In the genomic region with DNA sequence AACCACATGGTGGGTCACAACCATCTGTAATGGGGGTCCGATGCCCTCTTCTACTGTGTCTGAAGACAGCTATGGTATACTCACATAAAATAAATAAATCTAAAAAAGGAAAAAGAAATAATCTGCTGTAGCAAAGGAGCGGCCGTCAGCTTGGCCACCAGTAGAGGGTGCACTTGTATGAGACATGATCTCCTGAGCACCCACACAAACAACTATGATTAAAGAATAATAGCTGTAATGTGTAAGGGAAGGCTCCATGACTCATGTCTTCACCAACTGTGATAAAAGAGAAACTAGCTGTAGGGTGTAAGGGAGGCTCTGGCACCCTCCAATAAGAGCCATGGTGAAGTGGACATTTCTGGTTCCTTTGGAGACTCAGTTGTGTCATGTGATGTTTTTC, we compare ENCODE assay signal across 13 mouse cellular contexts. TPM values are rescaled to one million over a fixed set of nuclear protein-coding genes. Genes with fewer than 3 reads are reported as not detected.
DNase-seq lines count a peak whose midpoint lies in the region; ATAC-seq and TF ChIP-seq lines count a peak whose summit lies in the region.
"Had no signal": no experiment of that assay in that cellular context is flagged by ENCODE, and none has a peak within 500 bp of the region (broad histone marks: within the 10 kb centered on the region; RNA-seq: fewer than 3 reads in every experiment).

No protein-coding gene starts in this region.

- no peak overlapping the region for H3K9ac ChIP-seq in hindbrain, embryonic 11.5 days (ENCODE audit: low read depth, low read length)
- H3K9ac ChIP-seq in hindbrain, embryonic 16.5 days (ENCODE audit: low read depth, low read length), result no peak overlapping the region
- H3K9ac ChIP-seq in midbrain, postnatal 0 days (replicated peaks; ENCODE audit: low read length, poor library complexity, severe bottlenecking), result no peak overlapping the region
- H3K9ac ChIP-seq in midbrain, embryonic 16.5 days (ENCODE audit: low read depth, low read length), result no peak overlapping the region
- H3K9ac ChIP-seq: midbrain, embryonic 12.5 days had no signal

- H3K4me2 ChIP-seq in hindbrain, embryonic 11.5 days (replicated peaks; ENCODE audit: low read depth, low read length), result no peak overlapping the region
- H3K4me2 ChIP-seq in hindbrain, embryonic 16.5 days (ENCODE audit: low read length), result no peak overlapping the region
- no peak overlapping the region for H3K4me2 ChIP-seq in midbrain, postnatal 0 days (ENCODE audit: low read depth, low read length, poor library complexity, severe bottlenecking)
- H3K4me2 ChIP-seq in midbrain, embryonic 16.5 days (ENCODE audit: low read length), result no peak overlapping the region
- H3K4me2 ChIP-seq: heart, embryonic 11.5 days; midbrain, embryonic 12.5 days had no signal

- H3K4me3 ChIP-seq in hindbrain, embryonic 11.5 days (ENCODE audit: low read depth, low read length), result no peak overlapping the region
- no peak overlapping the region for H3K4me3 ChIP-seq in hindbrain, embryonic 16.5 days (ENCODE audit: low read length)
- H3K4me3 ChIP-seq in midbrain, postnatal 0 days (ENCODE audit: low read depth, low read length), result no peak overlapping the region
- H3K4me3 ChIP-seq in midbrain, embryonic 16.5 days (ENCODE audit: low read depth, low read length), result no peak overlapping the region
- H3K4me3 ChIP-seq: midbrain, embryonic 12.5 days had no signal

- TF ChIP-seq CTCF in midbrain, postnatal 0 days (IDR thresholded peaks at IDR 0.05), result peak; percentile 53

- no peaks in the 10 kb centered on the region for H3K27me3 ChIP-seq in hindbrain, embryonic 11.5 days (ENCODE audit: control insufficient read depth, insufficient read depth, low read length)
- H3K27me3 ChIP-seq in hindbrain, embryonic 16.5 days (replicated peaks; ENCODE audit: control insufficient read depth, insufficient read depth, low read length), result no peaks in the 10 kb centered on the region
- H3K27me3 ChIP-seq in midbrain, postnatal 0 days (ENCODE audit: insufficient read depth, low read length), result no peaks in the 10 kb centered on the region
- no peaks in the 10 kb centered on the region for H3K27me3 ChIP-seq in midbrain, embryonic 16.5 days (ENCODE audit: control insufficient read depth, insufficient read depth, low read depth, low read length)
- H3K27me3 ChIP-seq: midbrain, embryonic 12.5 days had no signal

- 65% methylated on average over 3 of the region's 3 CpGs for WGBS in hindbrain, embryonic 11.5 days
- WGBS in hindbrain, embryonic 16.5 days, result 65% methylated on average over 3 of the region's 3 CpGs
- WGBS in midbrain, postnatal 0 days, result 57% methylated on average over 3 of the region's 3 CpGs
- 74% methylated on average over 3 of the region's 3 CpGs for WGBS in midbrain, embryonic 16.5 days

- no peak overlapping the region for H3K27ac ChIP-seq in hindbrain, embryonic 11.5 days (ENCODE audit: low read depth, low read length)
- H3K27ac ChIP-seq in hindbrain, embryonic 16.5 days (ENCODE audit: low read depth, low read length), result no peak overlapping the region
- H3K27ac ChIP-seq in midbrain, postnatal 0 days (ENCODE audit: low read depth, low read length), result no peak overlapping the region
- no peak overlapping the region for H3K27ac ChIP-seq in midbrain, embryonic 16.5 days (ENCODE audit: low read length)
- H3K27ac ChIP-seq: midbrain, embryonic 12.5 days had no signal

- no peaks in the 10 kb centered on the region for H3K9me3 ChIP-seq in hindbrain, embryonic 11.5 days (ENCODE audit: control insufficient read depth, low read length)
- H3K9me3 ChIP-seq in hindbrain, embryonic 16.5 days (ENCODE audit: control insufficient read depth, low read length), result no peaks in the 10 kb centered on the region
- H3K9me3 ChIP-seq in midbrain, postnatal 0 days (ENCODE audit: low read length), result no peaks in the 10 kb centered on the region
- 0 out of 2 replicates have a peak, but pooled peaks cover 4% of the 10 kb centered on the region for H3K9me3 ChIP-seq in midbrain, embryonic 16.5 days (replicated peaks; ENCODE audit: control insufficient read depth, low read length, poor library complexity, severe bottlenecking)
- H3K9me3 ChIP-seq: midbrain, embryonic 12.5 days had no signal

- intact Hi-C loops in left cerebral cortex, postnatal 25 days (cut with DNase I), result no loop called here

- no peaks in the 10 kb centered on the region for H3K36me3 ChIP-seq in hindbrain, embryonic 11.5 days (ENCODE audit: control insufficient read depth, insufficient read depth, low read length)
- no peaks in the 10 kb centered on the region for H3K36me3 ChIP-seq in hindbrain, embryonic 16.5 days (ENCODE audit: control insufficient read depth, insufficient read depth, low read length)
- no peaks in the 10 kb centered on the region for H3K36me3 ChIP-seq in midbrain, postnatal 0 days (ENCODE audit: insufficient read depth, low read length)
- H3K36me3 ChIP-seq in midbrain, embryonic 16.5 days (ENCODE audit: control insufficient read depth, insufficient read depth, low read length), result no peaks in the 10 kb centered on the region
- H3K36me3 ChIP-seq: midbrain, embryonic 12.5 days had no signal

- peak; percentile 19 for DNase-seq in hindbrain, embryonic 11.5 days (ENCODE audit: low spot score)
- DNase-seq in midbrain, postnatal 0 days (ENCODE audit: low spot score), result no peak
- peak; percentile 48 for DNase-seq in T-cell, adult 2 months (ENCODE audit: low spot score)
- peak; percentile 61 for DNase-seq in thymus, postnatal 14 days
- no peak for DNase-seq in left cerebral cortex, postnatal 25 days (ENCODE audit: low spot score in 2 of 2)
- no peak for DNase-seq in urinary bladder, adult 2 months (ENCODE audit: low spot score)
- DNase-seq: cerebellum, adult 2 months; kidney, adult 18-20 months; left cerebral cortex, postnatal 4 days had no signal

- H3K4me1 ChIP-seq in hindbrain, embryonic 11.5 days (replicated peaks; ENCODE audit: control insufficient read depth, insufficient read depth, low read length), result no peaks in the 10 kb centered on the region
- H3K4me1 ChIP-seq in hindbrain, embryonic 16.5 days (ENCODE audit: control insufficient read depth, insufficient read depth, low read depth, low read length), result no peaks in the 10 kb centered on the region
- no peaks in the 10 kb centered on the region for H3K4me1 ChIP-seq in midbrain, postnatal 0 days (ENCODE audit: insufficient read depth, low read length)
- H3K4me1 ChIP-seq in midbrain, embryonic 16.5 days (ENCODE audit: control insufficient read depth, insufficient read depth, low read length), result no peaks in the 10 kb centered on the region
- H3K4me1 ChIP-seq: midbrain, embryonic 12.5 days had no signal

- ATAC-seq in hindbrain, embryonic 11.5 days (ENCODE audit: low FRiP score), result no peak
- ATAC-seq in hindbrain, embryonic 16.5 days, result no peak
- no peak for ATAC-seq in midbrain, postnatal 0 days (ENCODE audit: low FRiP score)
- ATAC-seq in midbrain, embryonic 16.5 days, result no peak

RNA-seq across cellular contexts. Expression of a gene that starts 23.4 kb away (rescaled TPM):
- polyA plus RNA-seq in hindbrain, embryonic 11.5 days (2014; fragmentation: Nextera tagmentation; extraction: Ambion mirVana), result 5.3 and 6.8 TPM in 2 replicates
- 12.0 and 12.1 TPM in 2 replicates for polyA plus RNA-seq in hindbrain, embryonic 16.5 days (2015; fragmentation: Nextera tagmentation; extraction: Ambion mirVana)
- total RNA-seq in midbrain, postnatal 0 days (2014; rRNA removed), result 5.1 and 6.6 TPM in 2 replicates
- 5.8 and 5.9 TPM in 2 replicates for polyA plus RNA-seq in midbrain, postnatal 0 days (2015; fragmentation: Nextera tagmentation; extraction: Ambion mirVana)
- 10.7 and 11.6 TPM in 2 replicates for polyA plus RNA-seq in midbrain, embryonic 16.5 days (2015; fragmentation: Nextera tagmentation; extraction: Ambion mirVana)
- 1 to 10 TPM; 5.1 to 6.7 TPM for total RNA-seq in left cerebral cortex, postnatal 25 days (2021)
- polyA plus RNA-seq in urinary bladder, adult 2 months (2012; rRNA removed), result 5.5 and 6.2 TPM in 2 replicates

RNA-seq across cellular contexts. Expression of a gene that starts 50.1 kb away (rescaled TPM):
- 28.8 and 34.2 TPM in 2 replicates for polyA plus RNA-seq in hindbrain, embryonic 11.5 days (2014; fragmentation: Nextera tagmentation; extraction: Ambion mirVana)
- 66.9 and 70.5 TPM in 2 replicates for polyA plus RNA-seq in hindbrain, embryonic 16.5 days (2015; fragmentation: Nextera tagmentation; extraction: Ambion mirVana)
- total RNA-seq in midbrain, postnatal 0 days (2014; rRNA removed), result 74.3 and 86.4 TPM in 2 replicates
- 67.9 and 74.9 TPM in 2 replicates for polyA plus RNA-seq in midbrain, postnatal 0 days (2015; fragmentation: Nextera tagmentation; extraction: Ambion mirVana)
- polyA plus RNA-seq in midbrain, embryonic 16.5 days (2015; fragmentation: Nextera tagmentation; extraction: Ambion mirVana), result 78.0 and 82.3 TPM in 2 replicates
- total RNA-seq in left cerebral cortex, postnatal 25 days (2021), result 100 to 1,000 TPM; 118 to 133 TPM
- polyA plus RNA-seq in urinary bladder, adult 2 months (2012; rRNA removed), result 46.0 and 48.3 TPM in 2 replicates

RNA-seq across cellular contexts. Expression of a gene that starts 54.3 kb away (rescaled TPM):
- polyA plus RNA-seq in hindbrain, embryonic 11.5 days (2014; fragmentation: Nextera tagmentation; extraction: Ambion mirVana), result 0.18 and 0.31 TPM in 2 replicates
- polyA plus RNA-seq in hindbrain, embryonic 16.5 days (2015; fragmentation: Nextera tagmentation; extraction: Ambion mirVana), result 0.12 and 0.18 TPM in 2 replicates
- 0.60 TPM in 1 of 2 replicates, not detected in the other for total RNA-seq in midbrain, postnatal 0 days (2014; rRNA removed)
- 0.06 and 0.16 TPM in 2 replicates for polyA plus RNA-seq in midbrain, postnatal 0 days (2015; fragmentation: Nextera tagmentation; extraction: Ambion mirVana)
- 0.11 and 0.26 TPM in 2 replicates for polyA plus RNA-seq in midbrain, embryonic 16.5 days (2015; fragmentation: Nextera tagmentation; extraction: Ambion mirVana)
- not detected for total RNA-seq in left cerebral cortex, postnatal 25 days (2021)
- polyA plus RNA-seq in urinary bladder, adult 2 months (2012; rRNA removed), result 6.2 and 6.5 TPM in 2 replicates

Comparison
In these comparisons a context has a peak if more than half of its experiments do, and no peak if none do; other contexts are left out.
1. DNase-seq: peak in hindbrain, embryonic 11.5 days (single experiment), T-cell, adult 2 months (single experiment) and thymus, postnatal 14 days (single experiment); none in midbrain, postnatal 0 days (single experiment), left cerebral cortex, postnatal 25 days (0 of 2) and urinary bladder, adult 2 months (single experiment).